Mouse (Mus musculus) lung, postnatal 36 days (tissue): Measurements from ENCODE around the gene Aspscr1.

Source experiments
- DNase-seq: peaks from one replicate; pipeline ENCODE4 v3.0.0; 2022; ENCODE audit warnings: mixed read lengths

Aspscr1 gene

GRCm38 (mm10) chr11:120684660-120685059 lies 11.9 kb downstream of the Aspscr1 start:
- DNase-seq = peak; percentile 80

GRCm38 (mm10) chr11:120686650-120687272 lies 14.0 kb downstream of the Aspscr1 start:
- peak; percentile 75 for DNase-seq

- DNase-seq = no peak
Observed at GRCm38 (mm10) chr11:120689365-120689764, 16.6 kb downstream of the Aspscr1 start.

- DNase-seq = peak; percentile 39
Observed at GRCm38 (mm10) chr11:120692471-120693011, 19.8 kb downstream of the Aspscr1 start.

GRCm38 (mm10) chr11:120693461-120693860 lies 20.7 kb downstream of the Aspscr1 start:
- no peak for DNase-seq

GRCm38 (mm10) chr11:120695184-120695583 lies 22.4 kb downstream of the Aspscr1 start:
- DNase-seq = peak; percentile 28

- DNase-seq = no peak
Observed at GRCm38 (mm10) chr11:120695641-120696040, 22.9 kb downstream of the Aspscr1 start.

GRCm38 (mm10) chr11:120696568-120696967 lies 23.8 kb downstream of the Aspscr1 start:
- no peak for DNase-seq

- DNase-seq = peak; percentile 77
Observed at GRCm38 (mm10) chr11:120697741-120698140, 25.0 kb downstream of the Aspscr1 start.

- DNase-seq = peak; percentile 34
Observed at GRCm38 (mm10) chr11:120703696-120704454, 31.1 kb downstream of the Aspscr1 start.

GRCm38 (mm10) chr11:120704486-120705325 lies 31.9 kb downstream of the Aspscr1 start:
- DNase-seq = peak; percentile 67

- DNase-seq = no peak
Observed at GRCm38 (mm10) chr11:120706120-120706519, 33.3 kb downstream of the Aspscr1 start.

- DNase-seq = no peak
Observed at GRCm38 (mm10) chr11:120707225-120707624, 34.5 kb downstream of the Aspscr1 start.

GRCm38 (mm10) chr11:120707969-120708368 lies 35.2 kb downstream of the Aspscr1 start:
- no peak for DNase-seq

- peak; percentile 37 for DNase-seq
Observed at GRCm38 (mm10) chr11:120709551-120709950, 36.8 kb downstream of the Aspscr1 start.

GRCm38 (mm10) chr11:120710672-120711071 lies 37.9 kb downstream of the Aspscr1 start:
- DNase-seq = no peak

GRCm38 (mm10) chr11:120711980-120712604 lies 39.3 kb downstream of the Aspscr1 start:
- no peak for DNase-seq

GRCm38 (mm10) chr11:120712771-120713568 lies 40.2 kb downstream of the Aspscr1 start:
- DNase-seq = peak; percentile 50

- DNase-seq = peak; percentile 100
Observed at GRCm38 (mm10) chr11:120713580-120714518, 41.1 kb downstream of the Aspscr1 start, which contains the start of the genes Cenpx and Lrrc45. Cenpx (minus strand) TSS chr11:120713738. Lrrc45 (plus strand) TSS chr11:120713925.

- no peak for DNase-seq
Observed at GRCm38 (mm10) chr11:120714546-120714945, 41.8 kb downstream of the Aspscr1 start.
